Mouse (Mus musculus): ENCODE data around the gene Gm49339. TPM values are rescaled to one million over a fixed set of nuclear protein-coding genes. Genes with fewer than 3 reads are reported as not detected.
"Not testable (repeated sequence)": the region's sequence is repeated elsewhere in the genome, so short reads cannot be mapped to it uniquely, and the experiment has no call there.

Gene Gm49339
- polyA plus RNA-seq, 1 experiment from 2014 or later: not detected

- WGBS: 66% methylated on average over 4 of the region's 4 CpGs
- not testable (repeated sequence) for H3K27ac ChIP-seq (replicated peaks in 1 of 2; ENCODE audit: control insufficient read depth in 1 of 2, insufficient read depth in 1 of 2, low read depth in 2 of 2, low read length in 2 of 2); H3K9me3 ChIP-seq (ENCODE audit: control insufficient read depth, low read length); H3K36me3 ChIP-seq (ENCODE audit: control insufficient read depth, insufficient read depth, low read length); H3K9ac ChIP-seq (ENCODE audit: low read length); ATAC-seq (ENCODE audit: insufficient number of reproducible peaks, insufficient read depth, low FRiP score, low read depth); H3K4me1 ChIP-seq (ENCODE audit: control insufficient read depth in 2 of 2, insufficient read depth in 2 of 2, low read length in 2 of 2); H3K4me2 ChIP-seq (ENCODE audit: low read length); H3K4me3 ChIP-seq (ENCODE audit: control insufficient read depth in 1 of 2, insufficient read depth in 1 of 2, low read depth in 1 of 2, low read length in 2 of 2); H3K27me3 ChIP-seq (ENCODE audit: control insufficient read depth, insufficient read depth, low read length)
Observed at GRCm38 (mm10) chr10:51463800-51464199, 16.6 kb upstream of the Gm49339 start.

DNA sequence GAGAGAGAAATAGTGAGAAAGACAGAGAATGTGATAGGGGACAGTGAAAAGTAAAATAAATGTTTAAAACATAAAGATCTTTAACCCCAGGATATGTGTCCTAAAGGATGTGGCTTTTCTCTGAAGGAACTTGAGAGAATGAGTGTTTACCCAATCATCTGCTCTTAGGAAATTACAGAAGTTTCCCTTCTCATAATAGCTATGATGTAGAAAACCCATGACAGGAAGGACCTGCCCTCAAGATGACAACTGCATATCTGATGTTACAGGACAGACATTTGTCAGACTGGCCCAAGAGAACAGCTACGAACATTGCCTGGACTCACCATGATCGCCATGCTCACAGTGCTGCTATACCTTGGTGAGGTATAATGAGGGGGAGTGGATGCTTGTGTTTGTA, 10.3 kb downstream of the Gm49339 start, which contains the start of gene Lilrb4a:
Lilrb4a (plus strand) TSS at position 266 of the 400 bp plus-strand sequence.
- not testable (repeated sequence) for H3K4me2 ChIP-seq (ENCODE audit: low read length); H3K9ac ChIP-seq (ENCODE audit: low read length); H3K27ac ChIP-seq (replicated peaks in 1 of 2; ENCODE audit: control insufficient read depth in 1 of 2, insufficient read depth in 1 of 2, low read depth in 2 of 2, low read length in 2 of 2); H3K4me3 ChIP-seq (ENCODE audit: control insufficient read depth in 1 of 2, insufficient read depth in 1 of 2, low read depth in 1 of 2, low read length in 2 of 2); H3K4me1 ChIP-seq (ENCODE audit: control insufficient read depth in 2 of 2, insufficient read depth in 2 of 2, low read length in 2 of 2); H3K27me3 ChIP-seq (ENCODE audit: control insufficient read depth, insufficient read depth, low read length); H3K9me3 ChIP-seq (ENCODE audit: control insufficient read depth, low read length); ATAC-seq (ENCODE audit: insufficient number of reproducible peaks, insufficient read depth, low FRiP score, low read depth); H3K36me3 ChIP-seq (ENCODE audit: control insufficient read depth, insufficient read depth, low read length)
- no CpG with 5 or more reads among the region's 2 CpGs for WGBS

GRCm38 (mm10) chr10:51520021-51520420, 39.6 kb downstream of the Gm49339 start:
- H3K4me2 ChIP-seq (ENCODE audit: low read length): no peak overlapping the region
- no peaks in the 10 kb centered on the region for H3K36me3 ChIP-seq (ENCODE audit: control insufficient read depth, insufficient read depth, low read length)
- no peaks in the 10 kb centered on the region for H3K27me3 ChIP-seq (ENCODE audit: control insufficient read depth, insufficient read depth, low read length)
- no peaks in the 10 kb centered on the region for H3K9me3 ChIP-seq (ENCODE audit: control insufficient read depth, low read length)
- no peak overlapping the region for H3K27ac ChIP-seq (replicated peaks in 1 of 2; ENCODE audit: control insufficient read depth in 1 of 2, insufficient read depth in 1 of 2, low read depth in 2 of 2, low read length in 2 of 2)
- H3K9ac ChIP-seq (ENCODE audit: low read length): no peak overlapping the region
- no peaks in the 10 kb centered on the region for H3K4me1 ChIP-seq (ENCODE audit: control insufficient read depth in 2 of 2, insufficient read depth in 2 of 2, low read length in 2 of 2)
- no peak overlapping the region for H3K4me3 ChIP-seq (ENCODE audit: control insufficient read depth in 1 of 2, insufficient read depth in 1 of 2, low read depth in 1 of 2, low read length in 2 of 2)
- no peak for ATAC-seq (ENCODE audit: insufficient number of reproducible peaks, insufficient read depth, low FRiP score, low read depth)

DNA sequence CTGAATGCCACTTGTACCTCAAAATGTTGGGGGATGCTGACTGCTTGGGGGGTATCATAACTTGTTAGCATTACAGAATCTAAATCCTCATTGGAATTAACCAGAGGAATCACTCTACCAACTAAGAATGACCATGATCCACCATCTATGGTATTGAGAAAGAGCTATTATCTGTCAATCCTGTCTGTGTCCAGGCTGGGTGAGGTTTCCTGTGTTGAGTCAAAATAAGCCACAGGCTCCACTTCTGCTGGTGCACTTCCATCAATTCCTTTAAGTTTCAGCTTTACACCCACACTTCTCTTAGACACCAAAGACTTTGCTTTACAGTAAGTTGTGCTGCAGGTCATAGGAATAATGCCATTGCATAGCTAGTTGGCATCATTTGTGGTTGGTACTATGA, 41.0 kb downstream of the Gm49339 start:
- Histone ChIP-seq H3K4me3 (ENCODE audit: control insufficient read depth in 1 of 2, insufficient read depth in 1 of 2, low read depth in 1 of 2, low read length in 2 of 2) (no peak overlapping the region), H3K27ac (replicated peaks in 1 of 2; ENCODE audit: control insufficient read depth in 1 of 2, insufficient read depth in 1 of 2, low read depth in 2 of 2, low read length in 2 of 2) (no peak overlapping the region), H3K27me3 (ENCODE audit: control insufficient read depth, insufficient read depth, low read length) (no peaks in the 10 kb centered on the region), H3K9me3 (ENCODE audit: control insufficient read depth, low read length) (no peaks in the 10 kb centered on the region), H3K4me2 (ENCODE audit: low read length) (no peak overlapping the region), H3K36me3 (ENCODE audit: control insufficient read depth, insufficient read depth, low read length) (no peaks in the 10 kb centered on the region), H3K4me1 (ENCODE audit: control insufficient read depth in 2 of 2, insufficient read depth in 2 of 2, low read length in 2 of 2) (no peaks in the 10 kb centered on the region), H3K9ac (ENCODE audit: low read length) (no peak overlapping the region)
- no peak for ATAC-seq (ENCODE audit: insufficient number of reproducible peaks, insufficient read depth, low FRiP score, low read depth)

DNA sequence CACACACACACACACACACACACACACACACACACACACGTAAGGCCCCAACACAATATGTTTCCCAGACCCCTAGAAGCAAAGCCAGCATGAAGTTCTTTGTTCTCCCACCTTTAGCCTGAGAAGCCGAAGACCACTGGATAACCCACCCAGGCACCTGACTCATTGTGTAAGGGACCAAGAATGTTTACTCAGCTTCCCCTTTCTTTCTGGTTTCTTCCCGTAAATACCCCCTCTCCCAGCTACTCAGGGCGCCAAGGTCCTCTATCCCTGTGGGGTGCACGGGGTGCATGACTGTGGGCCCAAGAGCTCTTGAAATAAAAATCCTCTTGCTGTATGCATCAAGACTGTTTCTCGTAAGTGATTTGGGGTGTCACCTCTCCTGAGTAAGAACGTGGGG, 45.7 kb downstream of the Gm49339 start:
- WGBS: 73% methylated on average over 7 of the region's 7 CpGs
- no peak for ATAC-seq (ENCODE audit: insufficient number of reproducible peaks, insufficient read depth, low FRiP score, low read depth)
- Histone ChIP-seq H3K9ac (ENCODE audit: low read length) (no peak overlapping the region), H3K36me3 (ENCODE audit: control insufficient read depth, insufficient read depth, low read length) (no peaks in the 10 kb centered on the region), H3K4me2 (ENCODE audit: low read length) (no peak overlapping the region), H3K4me3 (ENCODE audit: control insufficient read depth in 1 of 2, insufficient read depth in 1 of 2, low read depth in 1 of 2, low read length in 2 of 2) (no peak overlapping the region), H3K27me3 (ENCODE audit: control insufficient read depth, insufficient read depth, low read length) (no peaks in the 10 kb centered on the region), H3K9me3 (ENCODE audit: control insufficient read depth, low read length) (no peaks in the 10 kb centered on the region), H3K27ac (replicated peaks in 1 of 2; ENCODE audit: control insufficient read depth in 1 of 2, insufficient read depth in 1 of 2, low read depth in 2 of 2, low read length in 2 of 2) (no peak overlapping the region), H3K4me1 (ENCODE audit: control insufficient read depth in 2 of 2, insufficient read depth in 2 of 2, low read length in 2 of 2) (0 out of 4 replicates have a peak, but pooled peaks cover 3 to 4% of the 10 kb centered on the region in 2 experiments)

GRCm38 (mm10) chr10:51526633-51527032, 46.2 kb downstream of the Gm49339 start:
- H3K4me2 ChIP-seq (ENCODE audit: low read length): no peak overlapping the region
- 0 out of 4 replicates have a peak, but pooled peaks cover 3 to 4% of the 10 kb centered on the region in 2 experiments for H3K4me1 ChIP-seq (ENCODE audit: control insufficient read depth in 2 of 2, insufficient read depth in 2 of 2, low read length in 2 of 2)

DNA sequence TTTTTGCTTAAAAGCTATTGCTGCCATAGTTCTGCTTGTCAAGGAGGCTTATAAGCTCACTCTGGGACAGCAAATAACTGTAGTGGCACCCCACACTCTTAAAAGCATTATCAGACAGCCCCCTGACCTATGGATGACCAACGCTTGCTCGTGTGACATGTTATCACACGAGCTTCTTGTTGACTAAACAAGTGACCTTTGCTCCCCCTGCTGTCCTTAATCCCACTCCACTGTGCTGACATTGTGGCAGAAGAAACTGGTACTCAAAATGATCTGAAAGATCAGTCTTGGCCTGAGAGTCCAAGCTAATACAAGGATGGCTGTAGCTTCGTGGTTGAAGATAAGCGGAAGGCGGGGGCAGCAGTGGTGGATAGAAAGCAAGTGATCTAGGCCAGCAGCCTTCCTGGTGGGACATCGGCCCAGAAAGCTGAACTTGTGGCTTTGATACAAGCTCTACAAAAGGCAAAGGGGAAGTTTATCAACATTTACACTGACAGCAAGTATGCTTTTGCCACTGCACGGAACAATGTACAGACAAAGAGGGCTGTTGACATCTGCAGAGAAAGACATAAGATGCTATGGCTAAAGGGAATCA, 48.5 kb downstream of the Gm49339 start:
- WGBS: 35% methylated on average over 8 of the region's 8 CpGs
- Histone ChIP-seq H3K27ac (replicated peaks in 1 of 2; ENCODE audit: control insufficient read depth in 1 of 2, insufficient read depth in 1 of 2, low read depth in 2 of 2, low read length in 2 of 2) (no peak overlapping the region; a peak in 1 of 4 replicates), H3K4me1 (ENCODE audit: control insufficient read depth in 2 of 2, insufficient read depth in 2 of 2, low read length in 2 of 2) (0 out of 4 replicates have a peak, but pooled peaks cover 3 to 4% of the 10 kb centered on the region in 2 experiments), H3K9me3 (ENCODE audit: control insufficient read depth, low read length) (no peaks in the 10 kb centered on the region), H3K36me3 (ENCODE audit: control insufficient read depth, insufficient read depth, low read length) (no peaks in the 10 kb centered on the region), H3K9ac (ENCODE audit: low read length) (no peak overlapping the region), H3K4me3 (ENCODE audit: control insufficient read depth in 1 of 2, insufficient read depth in 1 of 2, low read depth in 1 of 2, low read length in 2 of 2) (no peak overlapping the region), H3K4me2 (ENCODE audit: low read length) (no peak overlapping the region), H3K27me3 (ENCODE audit: control insufficient read depth, insufficient read depth, low read length) (no peaks in the 10 kb centered on the region)
- ATAC-seq (ENCODE audit: insufficient number of reproducible peaks, insufficient read depth, low FRiP score, low read depth): no peak

More at GRCm38 (mm10) chr10:51526633-51527032, 46.2 kb downstream of the Gm49339 start:
- ATAC-seq (ENCODE audit: insufficient number of reproducible peaks, insufficient read depth, low FRiP score, low read depth): no peak
- no peak overlapping the region for H3K27ac ChIP-seq (replicated peaks in 1 of 2; ENCODE audit: control insufficient read depth in 1 of 2, insufficient read depth in 1 of 2, low read depth in 2 of 2, low read length in 2 of 2)
- no peaks in the 10 kb centered on the region for H3K27me3 ChIP-seq (ENCODE audit: control insufficient read depth, insufficient read depth, low read length)
- H3K9ac ChIP-seq (ENCODE audit: low read length): no peak overlapping the region
- no peak overlapping the region for H3K4me3 ChIP-seq (ENCODE audit: control insufficient read depth in 1 of 2, insufficient read depth in 1 of 2, low read depth in 1 of 2, low read length in 2 of 2)
- no peaks in the 10 kb centered on the region for H3K36me3 ChIP-seq (ENCODE audit: control insufficient read depth, insufficient read depth, low read length)
- 57% methylated on average over 4 of the region's 4 CpGs for WGBS
- H3K9me3 ChIP-seq (ENCODE audit: control insufficient read depth, low read length): no peaks in the 10 kb centered on the region

- no peak overlapping the region for H3K4me2 ChIP-seq (ENCODE audit: low read length)
- no peak overlapping the region for H3K9ac ChIP-seq (ENCODE audit: low read length)
- H3K36me3 ChIP-seq (ENCODE audit: control insufficient read depth, insufficient read depth, low read length): no peaks in the 10 kb centered on the region
- no peak overlapping the region for H3K27ac ChIP-seq (replicated peaks in 1 of 2; ENCODE audit: control insufficient read depth in 1 of 2, insufficient read depth in 1 of 2, low read depth in 2 of 2, low read length in 2 of 2)
- no peak for ATAC-seq (ENCODE audit: insufficient number of reproducible peaks, insufficient read depth, low FRiP score, low read depth)
- 28% methylated on average over 3 of the region's 3 CpGs for WGBS
- H3K9me3 ChIP-seq (ENCODE audit: control insufficient read depth, low read length): no peaks in the 10 kb centered on the region
- no peaks in the 10 kb centered on the region for H3K27me3 ChIP-seq (ENCODE audit: control insufficient read depth, insufficient read depth, low read length)
- no peak overlapping the region for H3K4me3 ChIP-seq (ENCODE audit: control insufficient read depth in 1 of 2, insufficient read depth in 1 of 2, low read depth in 1 of 2, low read length in 2 of 2)
- H3K4me1 ChIP-seq (ENCODE audit: control insufficient read depth in 2 of 2, insufficient read depth in 2 of 2, low read length in 2 of 2): 0 out of 4 replicates have a peak, but pooled peaks cover 3 to 4% of the 10 kb centered on the region in 2 experiments
Observed at GRCm38 (mm10) chr10:51529497-51529896, 49.1 kb downstream of the Gm49339 start.

All from heart, embryonic 14.5 days (tissue).